Mouse (Mus musculus) MEL (cell line): Measurements from ENCODE around the gene Dpp4. TPM values are rescaled to one million over a fixed set of nuclear protein-coding genes. Genes with fewer than 3 reads are reported as not detected.

ENCODE experiments used
- DNase-seq: peaks from one replicate; pipeline ENCODE4 v3.0.0; 2011; ENCODE audit warnings: low read depth, low spot score
- H3K27ac ChIP-seq: 2 replicates; pipeline ENCODE4 v1.5.1; 2012; ENCODE audit warnings: low read depth, mild to moderate bottlenecking, control low read depth, low read length, moderate library complexity; ENCODE audit not compliant: control insufficient read depth
- H3K27me3 ChIP-seq, 2 experiments: fragments of 150-350 bp in 1 of 2; sonication (generic) in 1 of 2; 2 replicates each; pipeline ENCODE4 v1.6.1; 2012; ENCODE audit warnings: low read length in 2 of 2, mild to moderate bottlenecking in 2 of 2, improper control_type of control experiment in 1 of 2, moderate library complexity in 1 of 2; ENCODE audit not compliant: insufficient read depth in 2 of 2, control insufficient read depth in 1 of 2
- H3K36me3 ChIP-seq, 2 experiments: 2 replicates each; pipeline ENCODE4 v1.6.1; 2012 to 2014; ENCODE audit warnings: low read length in 2 of 2, improper control_type of control experiment in 1 of 2, inconsistent platforms in 1 of 2, mild to moderate bottlenecking in 1 of 2; ENCODE audit not compliant: insufficient read depth in 2 of 2, control insufficient read depth in 1 of 2
- H3K4me1 ChIP-seq, 2 experiments: fragments of 150-350 bp in 1 of 2; sonication (generic) in 1 of 2; 2 replicates each; pipeline ENCODE4 v1.6.1; 2012; ENCODE audit warnings: low read length in 2 of 2, improper control_type of control experiment in 1 of 2, mild to moderate bottlenecking in 1 of 2; ENCODE audit not compliant: insufficient read depth in 2 of 2, control insufficient read depth in 1 of 2
- H3K4me3 ChIP-seq, 2 experiments: fragments of 150-350 bp in 1 of 2; sonication (generic) in 1 of 2; 2 replicates each; pipeline ENCODE4 v1.5.1; 2012; ENCODE audit warnings: low read depth in 2 of 2, low read length in 2 of 2, mild to moderate bottlenecking in 2 of 2, moderate library complexity in 2 of 2, control low read depth in 1 of 2, improper control_type of control experiment in 1 of 2; ENCODE audit not compliant: control insufficient read depth in 1 of 2, insufficient read depth in 1 of 2
- H3K79me2 ChIP-seq: 2 replicates; pipeline ENCODE4 v1.6.1; 2012; ENCODE audit warnings: mild to moderate bottlenecking, low read length, moderate library complexity; ENCODE audit not compliant: control insufficient read depth, poor library complexity, insufficient read depth
- H3K9ac ChIP-seq: 2 replicates; pipeline ENCODE4 v1.6.1; 2012; ENCODE audit warnings: low read depth, mild to moderate bottlenecking, control low read depth, low read length, moderate library complexity; ENCODE audit not compliant: control insufficient read depth, poor library complexity, severe bottlenecking
- H3K9me3 ChIP-seq: fragments of 150-350 bp; sonication (generic); replicated peaks from 2 replicates; pipeline ENCODE4 v1.6.1; 2012; ENCODE audit warnings: mild to moderate bottlenecking, low read length, improper control_type of control experiment, moderate library complexity; ENCODE audit not compliant: insufficient read depth
- BHLHE40 ChIP-seq: IDR thresholded peaks from 2 replicates; pipeline ENCODE4 v1.6.1; 2012; ENCODE audit warnings: low read depth, mild to moderate bottlenecking, inconsistent platforms, low read length, improper control_type of control experiment, borderline replicate concordance
- CHD2 ChIP-seq: IDR thresholded peaks from 2 replicates; pipeline ENCODE4 v1.6.1; 2011; ENCODE audit warnings: low read length, improper control_type of control experiment
- CTCF ChIP-seq, 3 experiments: IDR thresholded peaks in 2 of 3; conservative IDR thresholded peaks in 1 of 3; 2 replicates each; pipeline ENCODE4 v1.5.1; 2011 to 2012; ENCODE audit warnings: low read length in 3 of 3, low read depth in 2 of 3, mild to moderate bottlenecking in 2 of 3, improper control_type of control experiment in 1 of 3, inconsistent platforms in 1 of 3, mixed read lengths in 1 of 3, moderate library complexity in 1 of 3; ENCODE audit not compliant: control insufficient read depth in 1 of 3, insufficient read depth in 1 of 3, poor library complexity in 1 of 3, severe bottlenecking in 1 of 3
- E2F4 ChIP-seq: IDR thresholded peaks from 2 replicates; pipeline ENCODE4 v1.6.1; 2011; ENCODE audit warnings: low read depth, low read length, improper control_type of control experiment, borderline replicate concordance
- ELF1 ChIP-seq: IDR thresholded peaks from 2 replicates; pipeline ENCODE4 v1.6.1; 2014; ENCODE audit warnings: low read depth, mild to moderate bottlenecking, inconsistent platforms, low read length, improper control_type of control experiment, moderate library complexity
- EP300 ChIP-seq, 2 experiments: IDR thresholded peaks; 2 replicates each; pipeline ENCODE4 v1.6.1; 2011; ENCODE audit warnings: improper control_type of control experiment in 2 of 2, low read length in 2 of 2, low read depth in 1 of 2, mild to moderate bottlenecking in 1 of 2
- ETS1 ChIP-seq: IDR thresholded peaks from 2 replicates; pipeline ENCODE4 v1.6.1; 2012; ENCODE audit warnings: low read depth, mild to moderate bottlenecking, inconsistent platforms, low read length, improper control_type of control experiment, moderate library complexity
- GATA1 ChIP-seq: IDR thresholded peaks from 2 replicates; pipeline ENCODE4 v1.6.1; 2011; ENCODE audit warnings: low read depth, low read length, improper control_type of control experiment
- JUND ChIP-seq: IDR thresholded peaks from 2 replicates; pipeline ENCODE4 v1.6.1; 2011; ENCODE audit warnings: low read depth, mild to moderate bottlenecking, improper control_type of control experiment, low read length
- KAT2A ChIP-seq: conservative IDR thresholded peaks from 2 replicates; pipeline ENCODE4 v1.6.1; 2012; ENCODE audit warnings: low read depth, low read length, improper control_type of control experiment, inconsistent platforms
- MAZ ChIP-seq: IDR thresholded peaks from 2 replicates; pipeline ENCODE4 v1.6.1; 2012; ENCODE audit warnings: low read depth, mild to moderate bottlenecking, inconsistent platforms, low read length, improper control_type of control experiment
- MEF2A ChIP-seq: IDR thresholded peaks from 2 replicates; pipeline ENCODE4 v1.6.1; 2014; ENCODE audit warnings: low read depth, mild to moderate bottlenecking, inconsistent platforms, low read length, improper control_type of control experiment; ENCODE audit not compliant: poor library complexity, insufficient replicate concordance, severe bottlenecking; ENCODE audit errors: extremely low read depth
- MXI1 ChIP-seq: IDR thresholded peaks from 2 replicates; pipeline ENCODE4 v1.6.1; 2011; ENCODE audit warnings: mild to moderate bottlenecking, low read depth, low read length, improper control_type of control experiment
- NELFE ChIP-seq: IDR thresholded peaks from 2 replicates; pipeline ENCODE4 v1.6.1; 2011; ENCODE audit warnings: low read depth, low read length, improper control_type of control experiment
- NRF1 ChIP-seq: IDR thresholded peaks from 2 replicates; pipeline ENCODE4 v1.6.1; 2014; ENCODE audit warnings: low read depth, mild to moderate bottlenecking, inconsistent platforms, low read length, improper control_type of control experiment, moderate library complexity; ENCODE audit not compliant: poor library complexity, insufficient read depth, severe bottlenecking
- POLR2A ChIP-seq, 2 experiments: IDR thresholded peaks; 2 replicates each; pipeline ENCODE4 v1.6.1; 2011 to 2012; ENCODE audit warnings: low read length in 2 of 2, mild to moderate bottlenecking in 2 of 2, control low read depth in 1 of 2, improper control_type of control experiment in 1 of 2, low read depth in 1 of 2, moderate library complexity in 1 of 2; ENCODE audit not compliant: control insufficient read depth in 1 of 2, insufficient read depth in 1 of 2, poor library complexity in 1 of 2
- POLR2AphosphoS2 ChIP-seq: IDR thresholded peaks from 2 replicates; pipeline ENCODE4 v1.6.1; 2011; ENCODE audit warnings: low read length, improper control_type of control experiment
- RAD21 ChIP-seq: IDR thresholded peaks from 2 replicates; pipeline ENCODE4 v1.6.1; 2011; ENCODE audit warnings: mild to moderate bottlenecking, low read depth, low read length, improper control_type of control experiment
- RCOR1 ChIP-seq: IDR thresholded peaks from 2 replicates; pipeline ENCODE4 v1.6.1; 2012; ENCODE audit warnings: low read depth, mild to moderate bottlenecking, inconsistent platforms, low read length, improper control_type of control experiment
- SIN3A ChIP-seq: IDR thresholded peaks from 2 replicates; pipeline ENCODE4 v1.6.1; 2012; ENCODE audit warnings: low read length, improper control_type of control experiment, inconsistent platforms
- SMC3 ChIP-seq: IDR thresholded peaks from 2 replicates; pipeline ENCODE4 v1.6.1; 2011; ENCODE audit warnings: low read depth, low read length, improper control_type of control experiment
- TBP ChIP-seq: IDR thresholded peaks from 2 replicates; pipeline ENCODE4 v1.8.0; 2011; ENCODE audit warnings: low read depth, low read length, improper control_type of control experiment
- TCF12 ChIP-seq: IDR thresholded peaks from 2 replicates; pipeline ENCODE4 v1.6.1; 2014; ENCODE audit warnings: low read depth, mild to moderate bottlenecking, inconsistent platforms, low read length, improper control_type of control experiment, moderate library complexity
- USF1 ChIP-seq: IDR thresholded peaks from 2 replicates; pipeline ENCODE4 v1.6.1; 2014; ENCODE audit warnings: low read depth, mild to moderate bottlenecking, inconsistent platforms, low read length, improper control_type of control experiment, moderate library complexity
- USF2 ChIP-seq, 2 experiments: IDR thresholded peaks; 2 replicates each; pipeline ENCODE4 v1.6.1; 2011 to 2012; ENCODE audit warnings: improper control_type of control experiment in 2 of 2, low read length in 2 of 2, borderline replicate concordance in 1 of 2, inconsistent platforms in 1 of 2, low read depth in 1 of 2, mild to moderate bottlenecking in 1 of 2; ENCODE audit not compliant: insufficient read depth in 1 of 2
- ZKSCAN1 ChIP-seq: IDR thresholded peaks from 2 replicates; pipeline ENCODE4 v1.6.1; 2012; ENCODE audit warnings: low read depth, mild to moderate bottlenecking, inconsistent platforms, low read length, improper control_type of control experiment, moderate library complexity
- ZNF384 ChIP-seq: IDR thresholded peaks from 2 replicates; pipeline ENCODE4 v1.6.1; 2012; ENCODE audit warnings: low read depth, mild to moderate bottlenecking, inconsistent platforms, low read length, improper control_type of control experiment
- polyA plus RNA-seq, 2 experiments: library from polyadenylated mRNA; stranded (reverse) in 1 of 2; unstranded in 1 of 2; fragments of >175 nt in 1 of 2; fragments of >200 nt in 1 of 2; gene quantifications; 2 replicates each; pipeline versions ENCODE4 v1.2.1 to v1.2.4; 2012; ENCODE audit warnings: low replicate concordance in 2 of 2, low read depth in 1 of 2; ENCODE audit not compliant: insufficient read length in 2 of 2, insufficient read depth in 1 of 2, missing spikeins in 1 of 2
- total RNA-seq: library from RNA; depleted of rRNA; stranded (reverse); fragments of 300-350 nt; gene quantifications from 2 replicates; pipeline ENCODE4 v1.2.3, GENCODE M21; 2012

Dpp4 gene
- total and polyA plus RNA-seq, 3 experiments: 40.4 to 99.1 (median 64.1) TPM

DNA sequence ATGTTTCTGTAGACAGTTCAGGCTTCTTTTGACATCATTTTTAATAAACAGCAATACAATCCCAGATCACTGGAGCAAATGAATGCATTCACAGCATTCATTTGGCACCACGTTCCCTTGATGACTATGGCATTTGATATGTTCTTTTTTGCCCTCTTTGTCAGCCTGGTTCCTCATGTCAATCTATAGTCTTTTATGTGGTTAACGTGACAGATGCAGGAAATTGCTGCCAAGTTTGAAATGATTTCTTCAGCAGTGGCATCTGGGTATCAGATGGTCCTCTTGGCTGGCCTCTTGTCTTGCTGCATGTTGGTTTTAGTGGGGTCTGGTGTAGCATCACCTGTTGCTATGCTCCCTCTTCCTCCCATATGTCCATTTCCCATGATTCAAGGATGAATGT is 118.2 kb downstream of the Dpp4 start:
- TF ChIP-seq POLR2AphosphoS2 (no peak), TCF12 (no peak)
- peak; percentile 14 for DNase-seq

DNA sequence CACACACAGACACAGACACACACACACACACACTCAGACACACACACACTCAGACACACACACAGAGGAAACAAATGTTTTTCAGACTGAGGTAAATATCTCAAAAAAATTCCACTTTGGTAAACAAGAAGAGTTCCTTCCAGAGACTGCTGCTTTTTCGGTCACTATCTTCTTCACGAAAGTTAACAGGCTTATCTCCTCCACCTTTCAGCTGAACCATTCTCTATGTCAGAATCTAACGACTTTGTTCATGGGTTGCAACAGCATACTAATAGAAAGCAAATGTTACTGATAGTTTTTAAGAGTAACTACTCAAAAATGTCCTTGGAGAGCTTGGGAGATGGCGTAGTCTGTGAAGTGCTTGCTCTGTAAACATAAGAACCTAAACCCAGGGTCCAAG is 124.5 kb downstream of the Dpp4 start:
- H3K4me3 ChIP-seq: no peak overlapping the region
- no peak overlapping the region for H3K27ac ChIP-seq
- H3K4me1 ChIP-seq: peaks cover 5 to 6% of the 10 kb centered on the region in 2 experiments; a peak in 3 of 4 replicates
- H3K27me3 ChIP-seq: no peaks in the 10 kb centered on the region
- DNase-seq: peak; percentile 32
- H3K9me3 ChIP-seq: no peaks in the 10 kb centered on the region
- peaks cover 0 to 12% of the 10 kb centered on the region in 2 experiments; a peak in 2 of 4 replicates for H3K36me3 ChIP-seq
- H3K79me2 ChIP-seq: no peaks in the 10 kb centered on the region
- no peak overlapping the region for H3K9ac ChIP-seq
- TF ChIP-seq MAZ: no peak
- no peak for TF ChIP-seq BHLHE40
- no peak for TF ChIP-seq USF2 (IDR thresholded peaks at IDR 0.05; ENCODE audit: borderline replicate concordance in 1 of 2, insufficient read depth in 1 of 2, low read depth in 1 of 2, low read length in 2 of 2)
- no peak for TF ChIP-seq CTCF (IDR thresholded peaks at IDR 0.05 in 2 of 3, conservative IDR thresholded peaks at IDR 0.05 in 1 of 3; ENCODE audit: control insufficient read depth in 1 of 3, insufficient read depth in 1 of 3, low read depth in 2 of 3, low read length in 3 of 3, poor library complexity in 1 of 3, severe bottlenecking in 1 of 3)
- TF ChIP-seq NRF1: no peak
- TF ChIP-seq POLR2A (IDR thresholded peaks at IDR 0.05; ENCODE audit: control insufficient read depth in 1 of 2, insufficient read depth in 1 of 2, low read depth in 1 of 2, low read length in 2 of 2, poor library complexity in 1 of 2): no peak
- TF ChIP-seq SIN3A: no peak
- TF ChIP-seq ETS1: 0 out of 2 replicates have a peak, but pooled peaks have one; percentile 26
- TF ChIP-seq SMC3: 0 out of 2 replicates have a peak, but pooled peaks have one; percentile 3
- no peak for TF ChIP-seq NELFE
- TF ChIP-seq TCF12: no peak
- no peak for TF ChIP-seq RCOR1
- no peak for TF ChIP-seq MEF2A
- no peak for TF ChIP-seq TBP
- TF ChIP-seq ELF1: no peak
- no peak for TF ChIP-seq JUND
- TF ChIP-seq GATA1: peak; percentile 58
- TF ChIP-seq EP300 (IDR thresholded peaks at IDR 0.05; ENCODE audit: low read depth in 1 of 2, low read length in 2 of 2): peak in 1 of 2 experiments; percentile 42; a peak in 1 of 4 replicates
- TF ChIP-seq RAD21: no peak
- no peak for TF ChIP-seq ZKSCAN1
- TF ChIP-seq E2F4: no peak
- no peak for TF ChIP-seq CHD2
- TF ChIP-seq USF1: no peak
- no peak for TF ChIP-seq KAT2A
- TF ChIP-seq ZNF384: 0 out of 2 replicates have a peak, but pooled peaks have one; percentile 15
- no peak for TF ChIP-seq MXI1

More for the DNA sequence above, 118.2 kb downstream of the Dpp4 start:
- H3K79me2 ChIP-seq: no peaks in the 10 kb centered on the region
- H3K9ac ChIP-seq: no peak overlapping the region
- no peaks in the 10 kb centered on the region for H3K4me1 ChIP-seq
- no peaks in the 10 kb centered on the region for H3K9me3 ChIP-seq
- H3K4me3 ChIP-seq: no peak overlapping the region
- H3K27ac ChIP-seq: no peak overlapping the region
- H3K36me3 ChIP-seq: no peaks in the 10 kb centered on the region; a peak in 1 of 4 replicates
- H3K27me3 ChIP-seq: no peaks in the 10 kb centered on the region
